Mouse (Mus musculus): ENCODE data around the gene Lrrc19. TPM values are rescaled to one million over a fixed set of nuclear protein-coding genes. Genes with fewer than 3 reads are reported as not detected.
"Not testable (repeated sequence)": the region's sequence is repeated elsewhere in the genome, so short reads cannot be mapped to it uniquely, and the experiment has no call there.

Gene Lrrc19
- polyA plus RNA-seq, 1 experiment from 2014 or later: 1.3 TPM

- no peaks in the 10 kb centered on the region for H3K27me3 ChIP-seq (ENCODE audit: control insufficient read depth, insufficient read depth, low read length)
- DNase-seq (ENCODE audit: low spot score) (peak; percentile 51), ATAC-seq (ENCODE audit: low FRiP score) (peak; percentile 69)
- 49% methylated on average over 1 of the region's 1 CpGs for WGBS
- H3K4me2 ChIP-seq (replicated peaks; ENCODE audit: low read depth, low read length): no peak overlapping the region
- H3K9me3 ChIP-seq (ENCODE audit: control insufficient read depth, low read length): no peaks in the 10 kb centered on the region
- H3K4me3 ChIP-seq (ENCODE audit: low read depth, low read length): no peak overlapping the region
- no peak overlapping the region for H3K27ac ChIP-seq (ENCODE audit: low read depth, low read length)
- no peaks in the 10 kb centered on the region for H3K36me3 ChIP-seq (ENCODE audit: control insufficient read depth, insufficient read depth, low read length)
- H3K4me1 ChIP-seq (replicated peaks; ENCODE audit: control insufficient read depth, insufficient read depth, low read length): no peaks in the 10 kb centered on the region
- no peak overlapping the region for H3K9ac ChIP-seq (ENCODE audit: low read depth, low read length)
Measured at GRCm38 (mm10) chr4:94669718-94670117, 19.8 kb upstream of the Lrrc19 start.

- not testable (repeated sequence) for ATAC-seq (ENCODE audit: low FRiP score); H3K9ac ChIP-seq (ENCODE audit: low read depth, low read length); H3K36me3 ChIP-seq (ENCODE audit: control insufficient read depth, insufficient read depth, low read length); H3K4me2 ChIP-seq (replicated peaks; ENCODE audit: low read depth, low read length); H3K4me1 ChIP-seq (replicated peaks; ENCODE audit: control insufficient read depth, insufficient read depth, low read length); DNase-seq (ENCODE audit: low spot score); H3K27ac ChIP-seq (ENCODE audit: low read depth, low read length); H3K9me3 ChIP-seq (ENCODE audit: control insufficient read depth, low read length); H3K27me3 ChIP-seq (ENCODE audit: control insufficient read depth, insufficient read depth, low read length); H3K4me3 ChIP-seq (ENCODE audit: low read depth, low read length)
- 95% methylated on average over 5 of the region's 5 CpGs for WGBS
Measured at GRCm38 (mm10) chr4:94650426-94651175, 657 bp upstream of the Lrrc19 start.

DNA sequence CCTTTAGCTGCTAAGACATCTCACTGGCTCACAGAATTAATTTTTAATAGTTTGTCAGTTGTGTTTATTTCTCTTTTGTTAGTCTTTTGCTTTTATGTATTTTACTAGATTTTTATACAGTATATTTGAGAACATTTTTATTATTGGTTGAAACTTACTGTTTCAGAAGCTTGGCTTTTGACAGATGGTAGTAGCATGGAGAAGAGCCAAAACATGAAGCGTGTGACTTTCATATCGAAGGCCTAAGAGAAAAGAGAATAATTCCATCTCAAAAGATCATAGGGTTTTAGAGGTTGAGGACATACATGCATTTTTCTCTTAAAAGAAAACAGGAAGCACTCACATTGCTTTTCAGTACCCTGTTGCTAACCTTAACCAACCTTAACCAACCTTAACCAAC lies 6.8 kb downstream of the Lrrc19 start:
- Histone ChIP-seq H3K4me2 (replicated peaks; ENCODE audit: low read depth, low read length) (no peak overlapping the region), H3K27ac (ENCODE audit: low read depth, low read length) (no peak overlapping the region), H3K27me3 (ENCODE audit: control insufficient read depth, insufficient read depth, low read length) (no peaks in the 10 kb centered on the region), H3K4me3 (ENCODE audit: low read depth, low read length) (no peak overlapping the region), H3K4me1 (replicated peaks; ENCODE audit: control insufficient read depth, insufficient read depth, low read length) (no peaks in the 10 kb centered on the region), H3K9ac (ENCODE audit: low read depth, low read length) (no peak overlapping the region), H3K36me3 (ENCODE audit: control insufficient read depth, insufficient read depth, low read length) (no peaks in the 10 kb centered on the region), H3K9me3 (ENCODE audit: control insufficient read depth, low read length) (no peaks in the 10 kb centered on the region)
- WGBS: 96% methylated on average over 2 of the region's 2 CpGs
- no peak for DNase-seq (ENCODE audit: low spot score)
- no peak for ATAC-seq (ENCODE audit: low FRiP score)

GRCm38 (mm10) chr4:94620077-94620476 lies 29.9 kb downstream of the Lrrc19 start:
- H3K4me3 ChIP-seq (ENCODE audit: low read depth, low read length): no peak overlapping the region
- H3K27ac ChIP-seq (ENCODE audit: low read depth, low read length): no peak overlapping the region
- no peak for ATAC-seq (ENCODE audit: low FRiP score)
- no peak for DNase-seq (ENCODE audit: low spot score)
- no peaks in the 10 kb centered on the region for H3K9me3 ChIP-seq (ENCODE audit: control insufficient read depth, low read length)
- H3K27me3 ChIP-seq (ENCODE audit: control insufficient read depth, insufficient read depth, low read length): no peaks in the 10 kb centered on the region
- H3K4me2 ChIP-seq (replicated peaks; ENCODE audit: low read depth, low read length): no peak overlapping the region
- H3K9ac ChIP-seq (ENCODE audit: low read depth, low read length): no peak overlapping the region
- WGBS: 95% methylated on average over 2 of the region's 2 CpGs
- no peaks in the 10 kb centered on the region for H3K36me3 ChIP-seq (ENCODE audit: control insufficient read depth, insufficient read depth, low read length)
- H3K4me1 ChIP-seq (replicated peaks; ENCODE audit: control insufficient read depth, insufficient read depth, low read length): no peaks in the 10 kb centered on the region

GRCm38 (mm10) chr4:94614627-94615006 lies 35.3 kb downstream of the Lrrc19 start:
- Histone ChIP-seq H3K4me3 (ENCODE audit: low read depth, low read length) (peak overlapping the region; percentile 64), H3K9ac (ENCODE audit: low read depth, low read length) (peak overlapping the region; percentile 74), H3K27ac (ENCODE audit: low read depth, low read length) (peak overlapping the region; percentile 65), H3K4me1 (replicated peaks; ENCODE audit: control insufficient read depth, insufficient read depth, low read length) (no peaks in the 10 kb centered on the region), H3K36me3 (ENCODE audit: control insufficient read depth, insufficient read depth, low read length) (no peaks in the 10 kb centered on the region), H3K4me2 (replicated peaks; ENCODE audit: low read depth, low read length) (peak overlapping the region; percentile 56), H3K27me3 (ENCODE audit: control insufficient read depth, insufficient read depth, low read length) (no peaks in the 10 kb centered on the region), H3K9me3 (ENCODE audit: control insufficient read depth, low read length) (no peaks in the 10 kb centered on the region)
- ATAC-seq (ENCODE audit: low FRiP score) (peak; percentile 85), DNase-seq (ENCODE audit: low spot score) (no peak)
- under 1% methylated on average over 18 of the region's 18 CpGs for WGBS

DNA sequence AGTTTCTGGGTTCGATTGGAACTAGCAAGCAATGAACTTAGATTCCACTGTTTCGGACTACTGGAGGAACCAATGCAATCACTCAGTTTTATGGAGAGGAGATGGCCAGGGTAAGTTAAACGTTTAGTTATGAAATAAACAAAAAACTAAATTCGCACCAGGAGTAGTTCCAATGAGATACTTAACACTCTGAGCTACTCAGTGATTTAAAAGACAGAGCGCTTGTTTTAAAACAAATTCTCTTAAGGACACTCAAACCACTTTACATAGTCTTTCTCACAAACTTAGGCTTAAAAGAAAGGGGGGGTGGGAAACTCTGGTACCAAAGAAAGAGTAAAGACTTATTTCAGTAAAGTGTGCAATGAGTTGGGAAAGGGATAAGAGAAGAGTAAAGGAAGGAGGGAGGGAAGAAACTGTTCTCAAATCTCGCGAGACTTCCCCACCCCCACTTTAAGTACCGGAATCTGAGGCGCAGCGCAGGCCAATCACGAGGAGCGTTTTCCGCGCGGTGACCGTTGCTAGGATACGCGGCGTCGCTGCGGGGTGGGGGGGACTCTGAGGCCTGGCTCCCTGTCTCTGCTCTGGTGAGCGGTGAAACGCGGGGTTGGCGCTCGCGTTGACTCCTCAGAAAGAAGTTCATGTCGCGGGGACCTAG lies 35.8 kb downstream of the Lrrc19 start, which contains the start of gene Ift74:
Gene Ift74, plus strand, starts transcription at position 520 of the 655 bp plus-strand sequence.
- no peaks in the 10 kb centered on the region for H3K9me3 ChIP-seq (ENCODE audit: control insufficient read depth, low read length)
- H3K27ac ChIP-seq (ENCODE audit: low read depth, low read length): peak within 1 kb of the TSS; percentile 65
- DNase-seq (ENCODE audit: low spot score) (peak; percentile 96), ATAC-seq (ENCODE audit: low FRiP score) (peak; percentile 100)
- H3K4me3 ChIP-seq (ENCODE audit: low read depth, low read length): peak within 1 kb of the TSS; percentile 64
- H3K36me3 ChIP-seq (ENCODE audit: control insufficient read depth, insufficient read depth, low read length): no peaks in the 10 kb centered on the region
- H3K4me2 ChIP-seq (replicated peaks; ENCODE audit: low read depth, low read length): peak within 1 kb of the TSS; percentile 56
- no peaks in the 10 kb centered on the region for H3K4me1 ChIP-seq (replicated peaks; ENCODE audit: control insufficient read depth, insufficient read depth, low read length)
- no peaks in the 10 kb centered on the region for H3K27me3 ChIP-seq (ENCODE audit: control insufficient read depth, insufficient read depth, low read length)
- peak within 1 kb of the TSS; percentile 74 for H3K9ac ChIP-seq (ENCODE audit: low read depth, low read length)
- WGBS: 5% methylated on average over 29 of the region's 29 CpGs

GRCm38 (mm10) chr4:94610339-94610738 lies 39.6 kb downstream of the Lrrc19 start:
- no peak for DNase-seq (ENCODE audit: low spot score)
- WGBS: 98% methylated on average over 3 of the region's 3 CpGs
- no peak overlapping the region for H3K27ac ChIP-seq (ENCODE audit: low read depth, low read length)
- no peak overlapping the region for H3K4me3 ChIP-seq (ENCODE audit: low read depth, low read length)
- ATAC-seq (ENCODE audit: low FRiP score): no peak
- H3K4me2 ChIP-seq (replicated peaks; ENCODE audit: low read depth, low read length): no peak overlapping the region
- H3K9me3 ChIP-seq (ENCODE audit: control insufficient read depth, low read length): no peaks in the 10 kb centered on the region
- H3K4me1 ChIP-seq (replicated peaks; ENCODE audit: control insufficient read depth, insufficient read depth, low read length): no peaks in the 10 kb centered on the region
- no peaks in the 10 kb centered on the region for H3K27me3 ChIP-seq (ENCODE audit: control insufficient read depth, insufficient read depth, low read length)
- H3K9ac ChIP-seq (ENCODE audit: low read depth, low read length): no peak overlapping the region
- H3K36me3 ChIP-seq (ENCODE audit: control insufficient read depth, insufficient read depth, low read length): no peaks in the 10 kb centered on the region

GRCm38 (mm10) chr4:94605591-94605990 lies 44.4 kb downstream of the Lrrc19 start:
- no peak for ATAC-seq (ENCODE audit: low FRiP score)
- DNase-seq (ENCODE audit: low spot score): no peak
- 92% methylated on average over 2 of the region's 2 CpGs for WGBS

More at GRCm38 (mm10) chr4:94605591-94605990, 44.4 kb downstream of the Lrrc19 start:
- Histone ChIP-seq H3K4me2 (replicated peaks; ENCODE audit: low read depth, low read length) (no peak overlapping the region), H3K4me1 (replicated peaks; ENCODE audit: control insufficient read depth, insufficient read depth, low read length) (no peaks in the 10 kb centered on the region), H3K9me3 (ENCODE audit: control insufficient read depth, low read length) (no peaks in the 10 kb centered on the region), H3K4me3 (ENCODE audit: low read depth, low read length) (no peak overlapping the region), H3K36me3 (ENCODE audit: control insufficient read depth, insufficient read depth, low read length) (no peaks in the 10 kb centered on the region), H3K27ac (ENCODE audit: low read depth, low read length) (no peak overlapping the region), H3K27me3 (ENCODE audit: control insufficient read depth, insufficient read depth, low read length) (no peaks in the 10 kb centered on the region), H3K9ac (ENCODE audit: low read depth, low read length) (no peak overlapping the region)
